In genomic region chr9:49275976-49276375, GRCm38 (mm10) we compare ENCODE assay signal across 13 mouse cellular contexts. TPM values are rescaled to one million over a fixed set of nuclear protein-coding genes. Genes with fewer than 3 reads are reported as not detected.
A peak's percentile ranks its signal among the peaks of the same experiment; 100 is the strongest.
DNase-seq lines count a peak whose midpoint lies in the region; ATAC-seq and TF ChIP-seq lines count a peak whose summit lies in the region.
"Had no signal": no experiment of that assay in that cellular context is flagged by ENCODE, and none has a peak within 500 bp of the region (broad histone marks: within the 10 kb centered on the region; RNA-seq: fewer than 3 reads in every experiment).

No protein-coding gene starts in this region.

- H3K4me3 ChIP-seq in embryonic facial prominence, embryonic 14.5 days (ENCODE audit: low read depth, low read length), result no peak overlapping the region
- no peak overlapping the region for H3K4me3 ChIP-seq in embryonic facial prominence, embryonic 10.5 days
- no peak overlapping the region for H3K4me3 ChIP-seq in lung, adult 2 months (replicated peaks; ENCODE audit: extremely low read depth, low read depth, low read length)
- no peak overlapping the region for H3K4me3 ChIP-seq in limb, embryonic 15.5 days
- H3K4me3 ChIP-seq: hindbrain, embryonic 15.5 days; megakaryocyte, embryonic 14.5 days had no signal

- H3K9me3 ChIP-seq in embryonic facial prominence, embryonic 14.5 days (ENCODE audit: control insufficient read depth, low read length), result no peaks in the 10 kb centered on the region
- H3K9me3 ChIP-seq in embryonic facial prominence, embryonic 10.5 days, result no peaks in the 10 kb centered on the region
- no peaks in the 10 kb centered on the region for H3K9me3 ChIP-seq in limb, embryonic 15.5 days
- H3K9me3 ChIP-seq: hindbrain, embryonic 15.5 days; megakaryocyte, embryonic 14.5 days had no signal

- peak; percentile 83 for DNase-seq in embryonic facial prominence, embryonic 14.5 days (ENCODE audit: low spot score)
- DNase-seq in embryonic facial prominence, embryonic 10.5 days (ENCODE audit: low spot score), result no peak
- DNase-seq in lung, adult 18-20 months, result peak; percentile 3 to 4
- no peak for DNase-seq in lung, adult 2 months
- peak; percentile 55 for DNase-seq in brain, adult 2 months (ENCODE audit: low read depth, low spot score)
- no peak for DNase-seq in frontal cortex, postnatal 10 days (ENCODE audit: low spot score in 2 of 2)
- DNase-seq in frontal cortex, postnatal 25 days (ENCODE audit: low spot score in 2 of 2), result no peak
- DNase-seq: gastrocnemius, postnatal 14 days had no signal

- no peak overlapping the region for H3K4me2 ChIP-seq in embryonic facial prominence, embryonic 14.5 days (ENCODE audit: low read depth, low read length)
- H3K4me2 ChIP-seq in limb, embryonic 15.5 days, result no peak overlapping the region
- H3K4me2 ChIP-seq: hindbrain, embryonic 15.5 days had no signal

- no peaks in the 10 kb centered on the region for H3K36me3 ChIP-seq in embryonic facial prominence, embryonic 14.5 days (ENCODE audit: control insufficient read depth, insufficient read depth, low read length)
- H3K36me3 ChIP-seq in embryonic facial prominence, embryonic 10.5 days (replicated peaks), result no peaks in the 10 kb centered on the region
- no peaks in the 10 kb centered on the region for H3K36me3 ChIP-seq in limb, embryonic 15.5 days
- H3K36me3 ChIP-seq: hindbrain, embryonic 15.5 days had no signal

- 39% methylated on average over 4 of the region's 4 CpGs for WGBS in embryonic facial prominence, embryonic 14.5 days
- 80% methylated on average over 4 of the region's 4 CpGs for WGBS in embryonic facial prominence, embryonic 10.5 days
- WGBS in lung, adult 2 months, result 33% methylated on average over 4 of the region's 4 CpGs
- 29% methylated on average over 4 of the region's 4 CpGs for WGBS in limb, embryonic 15.5 days

- no peak overlapping the region for H3K27ac ChIP-seq in embryonic facial prominence, embryonic 14.5 days (replicated peaks; ENCODE audit: low read depth, low read length)
- H3K27ac ChIP-seq in embryonic facial prominence, embryonic 10.5 days (replicated peaks), result no peak overlapping the region
- H3K27ac ChIP-seq in limb, embryonic 15.5 days, result no peak overlapping the region
- H3K27ac ChIP-seq: hindbrain, embryonic 15.5 days had no signal

- no peak for TF ChIP-seq POLR2A in lung, adult 2 months (IDR thresholded peaks at IDR 0.05; ENCODE audit: borderline replicate concordance, extremely low read depth, low read depth, low read length)

- H3K27me3 ChIP-seq in embryonic facial prominence, embryonic 14.5 days (replicated peaks; ENCODE audit: control insufficient read depth, insufficient read depth, low read length), result no peaks in the 10 kb centered on the region
- H3K27me3 ChIP-seq in embryonic facial prominence, embryonic 10.5 days (replicated peaks; ENCODE audit: low read depth, poor library complexity, severe bottlenecking), result no peaks in the 10 kb centered on the region
- H3K27me3 ChIP-seq in limb, embryonic 15.5 days, result no peaks in the 10 kb centered on the region
- H3K27me3 ChIP-seq: hindbrain, embryonic 15.5 days; megakaryocyte, embryonic 14.5 days had no signal

- no peak overlapping the region for H3K9ac ChIP-seq in embryonic facial prominence, embryonic 14.5 days (ENCODE audit: low read depth, low read length)
- no peak overlapping the region for H3K9ac ChIP-seq in limb, embryonic 15.5 days
- H3K9ac ChIP-seq: hindbrain, embryonic 15.5 days had no signal

- H3K4me1 ChIP-seq in embryonic facial prominence, embryonic 14.5 days (ENCODE audit: control insufficient read depth, insufficient read depth, low read length), result no peaks in the 10 kb centered on the region
- H3K4me1 ChIP-seq in embryonic facial prominence, embryonic 10.5 days, result no peaks in the 10 kb centered on the region; the same call in 1 of the 2 replicates
- 0 out of 2 replicates have a peak, but pooled peaks cover 2% of the 10 kb centered on the region for H3K4me1 ChIP-seq in lung, adult 2 months (ENCODE audit: control insufficient read depth, insufficient read depth, low read length)
- 0 out of 2 replicates have a peak, but pooled peaks cover 5% of the 10 kb centered on the region for H3K4me1 ChIP-seq in limb, embryonic 15.5 days
- H3K4me1 ChIP-seq: megakaryocyte, embryonic 14.5 days had no signal

- peak; percentile 55; the same call in 1 of the 2 replicates for ATAC-seq in embryonic facial prominence, embryonic 14.5 days (ENCODE audit: low read depth)
- ATAC-seq in limb, embryonic 15.5 days (ENCODE audit: insufficient number of reproducible peaks, low FRiP score, low TSS enrichment, low read depth), result peak; percentile 35; the same call in 1 of the 2 replicates

- TF ChIP-seq CTCF in lung, adult 2 months (IDR thresholded peaks at IDR 0.05; ENCODE audit: insufficient read depth, low read length), result no peak

RNA-seq across cellular contexts. Expression of gene Gm4894, which starts 25.6 kb away (rescaled TPM):
- polyA plus RNA-seq in embryonic facial prominence, embryonic 14.5 days (2014; fragmentation: Nextera tagmentation; extraction: Ambion mirVana), result not detected in 2 replicates
- not detected in 2 replicates for polyA plus RNA-seq in embryonic facial prominence, embryonic 10.5 days (2016; fragmentation: Nextera tagmentation; extraction: Ambion mirVana)
- polyA plus RNA-seq in lung, adult 2 months (2012; rRNA removed), result not detected in 2 replicates
- polyA plus RNA-seq in limb, embryonic 15.5 days (2015; fragmentation: Nextera tagmentation; extraction: Ambion mirVana), result not detected in 2 replicates
- polyA plus RNA-seq: cortical plate, adult 2 months; hindbrain, embryonic 15.5 days; testis, adult 2 months had no signal

Comparison
In these comparisons a context has a peak if more than half of its experiments do, and no peak if none do; other contexts are left out.
1. DNase-seq: peak in embryonic facial prominence, embryonic 14.5 days (single experiment), lung, adult 18-20 months (2 of 2) and brain, adult 2 months (single experiment); none in embryonic facial prominence, embryonic 10.5 days (single experiment), lung, adult 2 months (single experiment), frontal cortex, postnatal 10 days (0 of 2) and frontal cortex, postnatal 25 days (0 of 2).